Mouse (Mus musculus) regulatory T cell (primary cell): ENCODE measurements around the gene Dsel.

Experiments used
- in situ Hi-C: fragments of 300-600 bp; cut with MboI, MseI; formaldehyde crosslinking; loops from one replicate; pipeline ENCODE4 v1.15.1; 2025; ENCODE audit warnings: high pct_unique_total_duplicates

The Dsel gene

DNA sequence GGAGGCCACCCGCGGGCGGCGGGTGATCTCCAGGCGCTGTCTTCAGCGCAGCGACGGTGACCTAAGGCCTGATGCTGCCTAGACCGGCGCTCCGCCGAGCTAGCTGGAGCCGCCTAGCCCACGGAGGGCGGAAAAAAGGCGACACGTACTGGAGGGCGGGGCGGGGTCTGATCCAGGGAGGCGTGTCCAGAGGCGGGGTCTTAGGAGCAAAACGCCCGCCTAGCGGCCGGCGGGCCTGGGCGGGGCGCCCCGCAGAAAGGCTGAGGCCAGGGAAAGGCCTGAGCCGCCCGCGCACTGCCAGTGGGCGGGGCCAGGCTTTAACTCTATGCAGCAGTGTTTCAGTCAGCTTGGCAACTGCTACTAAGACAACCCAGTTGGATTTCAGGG is at the start of gene Dsel:
Gene Dsel, minus strand, starts transcription at position 140 of the 387 bp plus-strand sequence.
- in situ Hi-C loops, result no loop called here

DNA sequence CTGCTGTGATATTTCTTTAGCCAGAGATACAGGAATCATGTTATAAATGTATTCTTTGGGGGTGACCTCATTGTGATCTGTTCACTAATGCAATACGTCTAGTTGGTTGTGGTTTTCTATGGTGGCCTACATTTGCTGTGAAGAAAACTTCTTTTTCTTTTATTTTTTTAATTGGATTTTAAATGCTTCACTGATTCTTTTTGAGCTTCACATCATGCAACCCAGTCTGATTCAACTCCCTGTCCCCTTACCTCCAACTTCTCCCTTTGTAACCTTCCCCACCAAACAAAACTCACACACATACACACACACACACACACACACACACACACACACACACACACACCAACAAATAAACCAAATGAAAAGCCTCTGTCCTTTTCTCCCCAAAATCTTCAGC is 46.7 kb upstream of the Dsel start:
- in situ Hi-C loops, result loop anchor here (25.0 kb wide), 1 partner anchor 1926 kb away; no protein-coding TSS in a partner anchor

DNA sequence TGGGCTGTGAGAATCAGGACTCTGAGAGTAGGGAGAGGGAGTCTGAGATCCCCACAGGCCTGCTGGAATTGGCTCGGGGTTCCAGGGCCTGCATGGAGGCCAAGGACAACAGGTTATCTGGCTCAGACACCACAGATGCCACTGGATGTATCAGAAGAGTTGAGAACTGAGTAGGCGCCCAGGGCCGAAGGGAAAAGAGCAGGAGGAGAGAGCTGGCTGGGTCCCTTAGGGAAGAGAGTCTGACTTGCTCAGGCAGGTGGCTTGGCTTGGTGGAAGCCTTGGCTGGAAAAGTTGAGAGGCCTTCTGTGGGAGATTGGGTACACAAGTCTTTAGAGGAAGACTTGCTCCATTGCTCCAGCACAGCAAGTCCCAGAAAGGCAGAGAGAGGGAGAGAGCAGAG is 18.6 kb upstream of the Dsel start:
- in situ Hi-C loops, result no loop called here

- in situ Hi-C loops, result no loop called here
Observed at GRCm38 (mm10) chr1:111875784-111876183, 11.1 kb upstream of the Dsel start.

GRCm38 (mm10) chr1:111873196-111873595 is 8.5 kb upstream of the Dsel start:
- in situ Hi-C loops, result no loop called here

DNA sequence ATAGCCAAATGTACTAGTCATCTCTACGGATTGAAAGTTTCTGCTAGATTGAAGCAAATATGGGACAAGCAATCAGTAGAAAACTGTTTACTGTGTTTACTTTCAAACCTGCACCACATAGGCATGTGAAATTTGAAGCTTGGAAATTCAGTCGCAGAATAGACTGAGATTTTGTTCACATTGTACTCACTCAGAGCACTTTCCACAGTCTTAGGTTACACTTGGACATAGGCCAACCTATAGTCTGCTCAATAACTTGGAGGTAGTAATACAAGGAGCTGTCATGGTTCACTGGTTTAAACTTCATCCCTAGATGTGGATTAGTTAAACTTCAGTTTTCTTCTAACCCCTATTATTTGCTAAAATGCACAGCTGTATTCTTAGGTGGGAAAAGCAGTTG is 749 bp upstream of the Dsel start:
- in situ Hi-C loops, result no loop called here

GRCm38 (mm10) chr1:111864063-111864778 is 497 bp downstream of the Dsel start:
- in situ Hi-C loops, result no loop called here

DNA sequence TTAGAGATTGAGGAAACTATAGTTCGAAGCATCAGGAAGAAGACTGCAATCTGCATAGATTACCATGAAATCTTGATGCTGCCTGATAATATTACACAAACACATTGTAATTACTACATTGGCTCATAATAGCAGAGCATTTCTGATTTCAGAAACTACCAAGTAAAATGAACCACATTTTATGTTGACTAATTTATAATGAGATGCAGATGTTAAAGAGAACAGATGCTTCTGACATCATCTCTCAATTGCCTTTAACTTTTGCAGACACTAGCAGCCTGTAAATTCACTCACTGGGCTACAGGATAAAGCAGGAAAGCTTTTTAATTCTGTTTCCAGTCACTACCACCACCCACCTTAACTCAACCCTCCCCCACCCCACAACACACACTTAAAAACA is 6.9 kb downstream of the Dsel start:
- in situ Hi-C loops, result no loop called here

- in situ Hi-C loops, result no loop called here
Observed at GRCm38 (mm10) chr1:111852439-111852838, 12.3 kb downstream of the Dsel start.

- in situ Hi-C loops, result no loop called here
Observed at GRCm38 (mm10) chr1:111833583-111834225, 31.0 kb downstream of the Dsel start.
